Mouse (Mus musculus) liver, embryonic 16.5 days (tissue): ENCODE results near the gene Dnajb1. TPM values are rescaled to one million over a fixed set of nuclear protein-coding genes. Genes with fewer than 3 reads are reported as not detected.
A peak's percentile ranks its signal among the peaks of the same experiment; 100 is the strongest.

Source experiments
- ATAC-seq: fragments of 200-750 bp; cut with Nextera tagmentation; 2 replicates; pipeline ENCODE4 v1.8.0; 2017; ENCODE audit warnings: low read depth, mild to moderate bottlenecking, moderate number of reproducible peaks, moderate library complexity
- H3K27ac ChIP-seq: fragments of 300-500 bp; sonication (generic); 2 replicates; pipeline ENCODE4 v1.5.1; 2014; ENCODE audit warnings: mild to moderate bottlenecking, low read length
- H3K27me3 ChIP-seq: fragments of 300-500 bp; sonication (generic); 2 replicates; pipeline ENCODE4 v1.6.1; 2014; ENCODE audit warnings: low read depth, low read length, mixed read lengths; ENCODE audit not compliant: control insufficient read depth, insufficient read depth
- H3K36me3 ChIP-seq: fragments of 300-500 bp; sonication (generic); 2 replicates; pipeline ENCODE4 v1.6.1; 2014; ENCODE audit warnings: mild to moderate bottlenecking; ENCODE audit not compliant: control insufficient read depth, insufficient read depth
- H3K4me1 ChIP-seq: fragments of 300-500 bp; sonication (generic); 2 replicates; pipeline ENCODE4 v1.6.1; 2014; ENCODE audit warnings: low read depth, low read length, mixed read lengths; ENCODE audit not compliant: control insufficient read depth
- H3K4me2 ChIP-seq: fragments of 300-500 bp; sonication (generic); 2 replicates; pipeline ENCODE4 v1.6.1; 2014; ENCODE audit warnings: low read depth, low read length, mixed read lengths
- H3K4me3 ChIP-seq: fragments of 300-500 bp; sonication (generic); 2 replicates; pipeline ENCODE4 v1.5.1; 2014; ENCODE audit warnings: low read depth, mild to moderate bottlenecking, low read length
- H3K9ac ChIP-seq: fragments of 300-500 bp; sonication (generic); 2 replicates; pipeline ENCODE4 v1.6.1; 2014; ENCODE audit warnings: low read depth, low read length
- H3K9me3 ChIP-seq: fragments of 300-500 bp; sonication (generic); replicated peaks from 2 replicates; pipeline ENCODE4 v1.6.1; 2016; ENCODE audit warnings: low read length; ENCODE audit not compliant: control insufficient read depth
- WGBS: fragments of 180-500 bp; shearing (Covaris S2); extraction: QIAGEN DNeasy Blood & Tissue Kit; methylation state at CpG from one replicate; pipeline ENCODE4 v1.1.7; 2014; ENCODE audit not compliant: insufficient replicate concordance; 5-methylcytosine and 5-hydroxymethylcytosine counted together
- polyA plus RNA-seq: library from polyadenylated mRNA; unstranded; fragments of >200 nt; fragmentation: Nextera tagmentation; extraction: Ambion mirVana; gene quantifications from 2 replicates; pipeline ENCODE4 v1.2.1, GENCODE M21; 2015

Gene Dnajb1
- polyA plus RNA-seq, 1 experiment from 2014 or later: 50.1 TPM

GRCm38 (mm10) chr8:83652744-83653661 lies 45.0 kb downstream of the Dnajb1 start:
- Histone ChIP-seq H3K4me2 (peak overlapping the region; percentile 94), H3K27ac (peak overlapping the region; percentile 80), H3K36me3 (no peaks in the 10 kb centered on the region), H3K4me3 (peak overlapping the region; percentile 85), H3K9me3 (0 out of 2 replicates have a peak, but pooled peaks cover 2% of the 10 kb centered on the region), H3K27me3 (no peaks in the 10 kb centered on the region), H3K9ac (peak overlapping the region; percentile 87), H3K4me1 (peaks cover 42% of the 10 kb centered on the region)
- under 1% methylated on average over 46 of the region's 46 CpGs for WGBS
- ATAC-seq: peak; percentile 19; the same call in 1 of the 2 replicates

- no peaks in the 10 kb centered on the region for H3K27me3 ChIP-seq
- no peak for ATAC-seq
- no peaks in the 10 kb centered on the region for H3K9me3 ChIP-seq
- peak overlapping the region; percentile 80 for H3K27ac ChIP-seq
- H3K4me2 ChIP-seq: peak overlapping the region; percentile 94
- WGBS: 23% methylated on average over 10 of the region's 10 CpGs
- H3K4me3 ChIP-seq: peak overlapping the region; percentile 85
- H3K9ac ChIP-seq: peak overlapping the region; percentile 87
- peaks cover 42% of the 10 kb centered on the region for H3K4me1 ChIP-seq
- no peaks in the 10 kb centered on the region for H3K36me3 ChIP-seq
These were observed 45.6 kb downstream of the Dnajb1 start for GRCm38 (mm10) chr8:83653662-83654017.

DNA sequence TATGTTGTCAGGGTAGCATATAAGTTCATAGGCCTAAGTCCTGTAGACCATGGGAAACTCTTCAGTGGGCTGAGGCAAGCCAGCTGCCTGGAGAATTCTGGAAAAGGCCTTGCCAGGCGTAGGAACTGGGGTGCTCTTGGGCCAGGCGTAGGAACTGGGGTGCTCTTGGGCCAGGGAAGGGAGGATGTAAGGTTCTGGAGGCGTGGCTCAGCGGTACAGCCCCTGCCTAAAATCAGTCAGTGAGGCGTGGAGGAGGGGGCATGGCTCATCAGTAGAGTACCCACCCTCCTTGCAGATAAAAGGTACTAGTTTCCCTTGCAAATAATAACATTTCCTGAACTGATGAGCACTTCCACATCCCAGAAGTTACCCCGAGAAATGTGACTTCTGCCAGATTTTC lies 46.7 kb downstream of the Dnajb1 start:
- no peak overlapping the region for H3K27ac ChIP-seq
- H3K4me3 ChIP-seq: no peak overlapping the region
- ATAC-seq: no peak
- WGBS: 73% methylated on average over 6 of the region's 6 CpGs
- no peak overlapping the region for H3K4me2 ChIP-seq
- no peak overlapping the region for H3K9ac ChIP-seq
- H3K36me3 ChIP-seq: no peaks in the 10 kb centered on the region
- H3K27me3 ChIP-seq: no peaks in the 10 kb centered on the region
- peaks cover 42% of the 10 kb centered on the region for H3K4me1 ChIP-seq
- H3K9me3 ChIP-seq: no peaks in the 10 kb centered on the region

DNA sequence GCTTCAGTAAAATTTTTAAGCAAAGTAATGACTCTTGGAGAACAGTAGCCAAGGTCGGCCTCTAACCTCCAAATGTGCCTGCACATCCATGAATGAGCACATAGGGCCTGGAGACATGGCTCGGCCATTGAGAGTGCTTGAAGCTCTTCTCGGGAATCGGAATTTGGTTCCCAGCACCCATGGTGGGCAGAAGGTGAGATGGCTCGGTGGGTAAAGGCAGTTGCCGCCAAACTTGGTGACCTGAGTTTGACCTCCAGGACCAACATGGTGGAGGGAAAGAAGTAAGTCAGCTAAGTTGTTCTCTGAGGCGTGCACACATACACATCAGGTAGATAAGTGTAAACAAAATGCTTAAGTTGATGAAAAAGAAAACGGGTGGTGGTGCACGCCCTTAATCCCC lies 48.0 kb downstream of the Dnajb1 start:
- no peak overlapping the region for H3K4me2 ChIP-seq
- H3K27ac ChIP-seq: no peak overlapping the region
- H3K27me3 ChIP-seq: no peaks in the 10 kb centered on the region
- no peak for ATAC-seq
- H3K36me3 ChIP-seq: no peaks in the 10 kb centered on the region
- no peak overlapping the region for H3K9ac ChIP-seq
- H3K4me3 ChIP-seq: no peak overlapping the region
- no peaks in the 10 kb centered on the region for H3K9me3 ChIP-seq
- H3K4me1 ChIP-seq: peaks cover 48% of the 10 kb centered on the region
- WGBS: 80% methylated on average over 9 of the region's 9 CpGs

DNA sequence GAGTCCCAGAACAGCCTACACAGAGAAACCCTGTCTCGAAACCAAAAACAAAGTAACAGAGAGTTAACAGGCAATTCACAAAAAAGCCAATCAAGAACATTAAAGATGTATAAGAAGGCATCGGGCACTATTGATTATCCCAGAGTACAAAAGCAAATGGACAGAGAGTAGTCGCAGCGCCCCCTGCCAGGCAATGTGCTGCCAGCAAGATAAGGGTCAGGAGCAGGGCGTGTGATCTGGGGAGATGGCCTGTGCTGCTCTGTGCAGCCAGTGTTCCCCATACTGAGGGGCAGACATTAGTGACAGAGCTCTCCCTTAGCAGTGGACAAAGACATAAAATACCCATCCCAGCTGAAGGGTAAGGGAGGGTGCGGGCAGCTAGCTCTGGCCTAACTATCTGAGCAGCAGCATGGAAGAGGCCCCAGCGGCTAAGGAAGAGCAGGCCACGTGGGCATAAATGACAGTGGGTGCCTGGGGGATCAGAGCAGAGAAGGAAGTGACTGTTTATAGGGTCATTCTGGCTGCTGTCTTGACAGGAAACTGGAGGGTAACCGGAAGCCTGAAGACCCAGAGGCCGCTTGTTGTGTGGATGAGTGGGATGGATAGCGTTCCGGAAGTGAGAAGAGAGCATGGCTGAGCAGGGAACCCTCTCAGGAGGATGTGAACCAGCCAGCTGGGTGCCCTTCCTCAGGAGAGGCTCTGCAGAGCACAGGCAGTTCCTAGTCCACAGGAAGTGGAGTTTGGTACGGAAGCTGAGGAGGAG lies 48.7 kb downstream of the Dnajb1 start:
- H3K9me3 ChIP-seq: no peaks in the 10 kb centered on the region
- WGBS: 35% methylated on average over 13 of the region's 13 CpGs
- H3K9ac ChIP-seq: no peak overlapping the region
- H3K27me3 ChIP-seq: no peaks in the 10 kb centered on the region
- no peak overlapping the region for H3K4me3 ChIP-seq
- no peaks in the 10 kb centered on the region for H3K36me3 ChIP-seq
- H3K4me1 ChIP-seq: peaks cover 48% of the 10 kb centered on the region
- peak overlapping the region; percentile 31 for H3K27ac ChIP-seq
- H3K4me2 ChIP-seq: no peak overlapping the region
- no peak; the same call in 1 of the 2 replicates for ATAC-seq

DNA sequence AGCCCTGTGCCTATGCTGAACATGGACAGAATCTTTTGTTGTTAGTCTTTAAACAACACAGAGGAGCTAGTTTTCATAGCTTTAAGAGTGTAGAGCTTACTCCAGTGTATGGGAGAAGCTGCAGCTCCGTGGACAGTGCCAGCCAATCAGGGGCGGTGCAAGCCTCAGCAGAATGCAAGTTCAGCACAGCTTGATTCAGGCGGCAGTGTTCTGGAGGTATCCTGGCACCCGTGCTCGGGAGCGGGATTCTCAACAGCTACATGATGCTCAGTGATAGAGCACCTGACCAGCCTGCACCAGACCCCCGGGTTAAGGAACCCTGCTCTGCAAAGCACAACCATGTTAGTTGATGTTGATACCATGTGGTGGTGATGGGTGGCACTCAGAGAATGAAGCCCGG lies 52.6 kb downstream of the Dnajb1 start:
- no peak overlapping the region for H3K9ac ChIP-seq
- no peaks in the 10 kb centered on the region for H3K9me3 ChIP-seq
- no peak overlapping the region for H3K27ac ChIP-seq
- H3K4me2 ChIP-seq: no peak overlapping the region
- H3K4me3 ChIP-seq: no peak overlapping the region
- H3K4me1 ChIP-seq: peaks cover 33% of the 10 kb centered on the region
- WGBS: 30% methylated on average over 8 of the region's 8 CpGs
- no peak for ATAC-seq
- H3K36me3 ChIP-seq: no peaks in the 10 kb centered on the region
- no peaks in the 10 kb centered on the region for H3K27me3 ChIP-seq

- no peaks in the 10 kb centered on the region for H3K9me3 ChIP-seq
- H3K4me1 ChIP-seq: peaks cover 29% of the 10 kb centered on the region
- no peak overlapping the region for H3K4me3 ChIP-seq
- no peak overlapping the region for H3K4me2 ChIP-seq
- H3K27me3 ChIP-seq: no peaks in the 10 kb centered on the region
- 39% methylated on average over 22 of the region's 22 CpGs for WGBS
- no peak overlapping the region for H3K27ac ChIP-seq
- no peak for ATAC-seq
- no peaks in the 10 kb centered on the region for H3K36me3 ChIP-seq
- H3K9ac ChIP-seq: no peak overlapping the region
These were observed 53.1 kb downstream of the Dnajb1 start for GRCm38 (mm10) chr8:83660995-83661680.
